Mouse (Mus musculus) left cerebral cortex, postnatal 25 days (tissue): ENCODE measurements at regions not wholly inside any gene's neighbourhood (a gene's known extent, or its start where the extent isn't known, plus 50 kb on each side); places are given as distances from the start of the nearest gene placed in this dataset.
"Not testable (repeated sequence)": the region's sequence is repeated elsewhere in the genome, so short reads cannot be mapped to it uniquely, and the experiment has no call there.

ENCODE experiments used
- DNase-seq, 2 experiments: peaks; one replicate each; pipeline ENCODE4 v3.0.0; 2022; ENCODE audit warnings: low spot score in 2 of 2, mixed read lengths in 1 of 2
- intact Hi-C: fragments of 180-260 bp; cut with DNase I; formaldehyde crosslinking; loops from one replicate; pipeline ENCODE4 v1.15.1; 2025

GRCm38 (mm10) chr16:42444863-42445423 lies 104.5 kb upstream of the Gap43 start:
- intact Hi-C loops, result loop anchor here (10.0 kb wide), 2 partner anchors 170 kb away; no protein-coding TSS in a partner anchor
- peak; percentile 54 to 82 for DNase-seq

DNA sequence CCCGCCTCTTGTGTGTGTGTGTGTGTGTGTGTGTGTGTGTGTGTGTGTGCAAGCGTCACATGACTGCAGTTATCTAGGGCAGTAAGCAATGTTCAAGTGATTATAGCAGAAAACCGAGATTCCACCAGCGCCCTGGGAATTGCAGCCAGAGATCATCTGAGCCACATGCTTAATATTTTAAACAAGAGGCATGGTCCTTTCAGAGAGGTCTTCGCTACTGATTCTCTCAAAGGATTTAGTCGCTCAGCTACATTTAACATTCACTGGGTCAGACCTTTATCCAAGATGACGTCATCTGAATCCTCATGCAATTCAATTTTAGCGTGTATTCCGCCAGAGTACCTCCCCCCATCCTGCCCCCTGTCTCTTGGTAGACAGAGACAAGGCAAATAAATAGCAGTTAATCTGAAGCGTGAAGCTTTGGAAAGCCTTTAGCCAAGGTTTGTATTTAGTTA lies 104.0 kb upstream of the Gap43 start:
- intact Hi-C loops, result loop anchor here (10.0 kb wide), 2 partner anchors 170 kb away; no protein-coding TSS in a partner anchor
- peak; percentile 32 to 43 for DNase-seq

DNA sequence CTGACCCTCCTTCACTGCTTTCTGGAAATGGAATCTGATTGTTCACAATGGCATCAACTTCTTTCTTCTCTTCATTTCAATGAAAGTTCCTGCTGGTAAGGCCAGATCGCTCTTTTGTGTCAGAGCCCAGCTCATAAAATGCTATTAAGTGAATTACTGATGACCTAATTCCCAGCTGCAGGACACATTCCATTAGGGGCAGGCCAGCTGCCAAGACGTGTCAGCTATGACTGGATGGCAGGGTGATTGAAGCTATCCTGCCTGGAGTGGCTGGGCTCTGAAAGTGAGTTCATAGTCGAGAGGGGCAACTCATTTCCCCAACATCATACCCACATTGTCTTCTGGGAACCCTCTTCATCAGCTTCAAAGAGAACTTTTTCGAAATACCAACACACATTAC lies 100.4 kb upstream of the Gap43 start:
- intact Hi-C loops, result loop anchor here (10.0 kb wide), 2 partner anchors 166 to 174 kb away; no protein-coding TSS in a partner anchor
- no peak for DNase-seq

DNA sequence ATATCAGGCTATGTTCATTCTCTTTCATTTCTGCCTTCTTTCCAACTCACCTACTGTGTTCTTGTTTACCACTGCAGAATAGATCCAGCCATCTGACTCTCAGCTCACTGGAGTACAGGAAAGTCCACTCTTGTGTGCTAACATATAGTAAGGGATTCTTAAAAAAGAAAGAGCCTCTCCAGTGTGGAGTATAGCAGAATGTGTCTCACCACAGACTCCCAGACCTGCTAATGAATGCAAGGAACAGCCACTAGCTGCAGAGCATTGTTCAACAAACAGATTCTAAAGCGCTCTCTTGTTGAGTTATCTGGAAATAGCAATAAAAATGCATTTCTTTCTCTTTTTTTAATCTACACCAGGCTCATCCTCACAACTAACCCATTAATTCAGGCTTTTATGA lies 91.1 kb upstream of the Gap43 start:
- peak in 1 of 2 experiments; percentile 52 for DNase-seq
- intact Hi-C loops, result no loop called here

DNA sequence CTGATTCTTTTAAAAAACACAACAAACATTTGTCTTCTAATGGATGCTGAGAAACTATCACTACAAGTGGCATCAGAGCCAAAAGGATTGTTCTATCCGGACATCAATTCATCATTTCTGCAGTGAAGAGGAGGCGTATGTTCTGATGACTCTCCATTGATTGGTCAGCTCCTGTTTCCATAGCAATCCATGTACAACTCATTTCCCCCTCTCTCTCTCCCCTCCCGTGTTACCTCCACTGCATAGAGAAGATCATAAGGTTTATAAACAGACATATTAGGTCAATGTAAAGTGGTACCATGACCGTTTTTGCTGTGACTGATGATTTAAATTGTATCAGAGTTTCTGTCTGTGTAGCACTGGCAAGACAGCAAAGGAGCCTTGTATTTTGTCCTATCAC lies 76.2 kb upstream of the Gap43 start:
- intact Hi-C loops, result loop anchor here (5.0 kb wide), 1 partner anchor 196 kb away; no protein-coding TSS in a partner anchor
- no peak for DNase-seq

- intact Hi-C loops, DNase-seq: not testable (repeated sequence)
These were observed 71.6 kb upstream of the Gap43 start for GRCm38 (mm10) chr16:42412031-42412430.

DNA sequence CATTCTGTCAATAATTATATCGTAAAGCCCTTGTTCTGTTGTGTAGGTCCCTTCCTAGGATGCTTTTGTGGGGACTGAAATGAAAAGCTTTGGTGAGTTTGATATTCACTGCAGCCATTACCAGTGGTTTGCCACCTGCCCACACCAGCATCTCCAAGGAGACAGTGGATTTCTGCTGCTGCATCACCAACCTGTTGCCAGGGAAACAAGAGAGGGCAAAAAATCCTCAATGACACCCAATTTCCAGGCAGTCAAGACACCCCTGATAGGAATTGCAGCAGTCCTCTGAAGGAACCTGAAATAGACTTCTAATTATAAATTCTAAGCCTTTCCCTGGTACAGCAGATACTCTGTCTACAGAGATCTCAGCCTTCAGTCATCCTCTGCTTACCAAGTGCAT lies 56.1 kb upstream of the Gap43 start:
- intact Hi-C loops, result no loop called here
- peak; percentile 32 to 46 for DNase-seq
